Mouse (Mus musculus) ovary, postnatal 14 days (tissue): Measurements from ENCODE around the gene Cpe.

Experiments used
- DNase-seq: peaks from one replicate; pipeline ENCODE4 v3.0.0; 2022; ENCODE audit warnings: low spot score

Gene Cpe

DNA sequence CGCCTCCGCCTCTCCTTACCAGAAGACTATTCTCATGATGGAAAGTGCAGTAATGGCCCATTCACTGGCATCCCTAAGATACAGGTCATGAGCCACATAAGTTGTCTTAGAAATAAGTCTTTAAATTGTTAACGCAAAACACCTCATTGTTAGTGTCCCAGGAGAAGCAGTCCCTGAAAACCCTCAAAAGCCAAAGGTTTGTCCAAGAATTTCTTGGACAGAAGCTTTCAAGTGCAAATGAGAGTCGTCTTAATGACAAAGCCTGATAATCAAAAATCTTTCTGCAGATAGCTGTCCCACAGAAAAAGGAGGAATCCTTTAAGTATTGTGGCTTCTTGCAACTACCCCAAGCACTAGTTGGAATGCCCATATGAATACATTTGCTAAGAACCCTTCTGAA, 60.7 kb downstream of the Cpe start:
- no peak for DNase-seq

DNA sequence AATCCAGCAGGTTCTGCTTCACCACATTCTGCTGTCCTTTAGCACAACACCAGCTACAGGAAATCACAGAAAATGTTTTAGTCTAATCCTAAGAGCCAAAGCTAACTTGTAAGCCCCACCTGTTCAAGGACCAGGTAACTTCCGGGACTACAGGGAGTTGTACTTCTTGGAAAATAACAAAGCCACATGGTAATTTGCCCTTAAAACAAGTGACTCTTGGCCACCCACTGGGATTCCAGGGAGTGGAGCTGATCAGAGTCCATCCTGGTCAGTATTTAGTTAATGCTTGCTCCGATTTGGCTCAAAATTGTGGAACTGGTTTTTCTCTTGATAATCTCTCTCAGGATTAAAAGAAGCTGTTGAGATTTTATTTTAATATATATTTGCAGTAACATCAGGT, 61.1 kb downstream of the Cpe start:
- DNase-seq = no peak

DNA sequence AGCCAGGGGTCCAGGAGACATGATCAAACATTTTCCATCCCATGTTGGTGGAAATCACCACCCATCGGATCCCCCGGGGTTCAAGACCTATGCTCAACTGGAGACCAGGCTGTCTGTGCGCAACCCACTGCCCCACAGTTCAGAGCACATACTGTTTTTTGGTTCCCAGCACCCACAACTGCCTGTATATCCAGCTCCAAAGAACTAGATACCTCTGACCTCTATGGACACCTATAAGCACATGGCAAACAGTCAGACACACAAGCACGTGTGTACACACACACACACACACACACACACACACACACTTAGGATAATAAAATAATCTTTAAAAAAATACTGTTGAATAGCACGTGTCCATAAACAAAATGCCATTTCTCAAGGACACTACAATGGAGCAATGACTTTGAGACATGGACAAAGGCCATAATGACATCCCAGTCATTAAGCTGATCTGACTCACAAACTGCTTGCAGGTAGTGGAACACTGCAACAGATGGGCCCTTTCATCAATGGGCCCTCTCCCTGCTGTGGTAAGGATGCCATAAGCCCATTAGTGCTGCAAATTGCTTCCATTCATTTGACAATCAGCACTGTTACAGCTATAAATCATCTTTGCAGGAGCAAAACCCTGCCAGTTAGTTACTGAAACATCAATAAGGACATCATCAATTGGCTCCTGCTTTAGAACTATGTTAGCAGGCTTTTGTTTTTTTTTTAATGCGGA, 63.7 kb downstream of the Cpe start:
- no peak for DNase-seq

DNA sequence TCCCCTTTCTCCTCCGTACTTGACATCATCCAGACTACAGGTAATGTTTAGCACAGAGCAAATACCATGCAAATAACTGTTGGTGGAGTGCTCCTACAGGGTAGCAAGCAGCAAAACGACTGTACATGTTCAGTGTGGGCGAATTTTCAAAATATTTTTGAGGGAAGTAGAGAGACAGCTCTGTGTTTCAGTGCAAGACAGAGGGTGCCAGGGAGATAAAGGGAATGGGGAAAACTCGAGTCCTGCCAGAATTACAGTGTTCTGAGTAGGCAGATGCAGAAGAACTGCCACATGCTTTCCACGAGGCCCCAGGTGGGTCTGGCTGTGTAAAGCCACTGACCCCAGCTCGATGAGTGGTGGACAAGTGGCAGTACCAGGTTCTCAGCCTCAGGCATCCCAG, 64.8 kb downstream of the Cpe start:
- no peak for DNase-seq

DNA sequence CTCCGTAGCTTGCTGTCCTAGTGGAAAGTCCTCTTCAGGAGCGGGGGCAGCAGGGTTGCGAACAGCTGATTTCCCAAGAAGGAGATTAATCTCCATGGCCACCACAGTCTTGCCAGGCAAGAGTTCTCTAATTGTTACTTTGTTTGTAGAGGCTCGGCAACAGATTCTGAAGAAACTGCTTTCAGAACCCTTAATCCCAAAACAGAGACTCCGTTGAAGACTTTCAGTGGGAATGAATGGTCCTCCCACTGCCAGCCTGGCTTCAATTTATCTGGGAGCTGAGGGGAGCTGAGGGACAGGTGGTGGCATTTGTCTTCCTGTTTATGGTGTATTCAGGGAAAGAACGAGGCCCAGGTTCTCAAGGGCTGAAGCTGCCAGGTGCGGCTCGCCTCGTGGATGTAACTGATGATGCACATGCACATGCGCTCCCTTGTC, 68.2 kb downstream of the Cpe start:
- no peak for DNase-seq

DNA sequence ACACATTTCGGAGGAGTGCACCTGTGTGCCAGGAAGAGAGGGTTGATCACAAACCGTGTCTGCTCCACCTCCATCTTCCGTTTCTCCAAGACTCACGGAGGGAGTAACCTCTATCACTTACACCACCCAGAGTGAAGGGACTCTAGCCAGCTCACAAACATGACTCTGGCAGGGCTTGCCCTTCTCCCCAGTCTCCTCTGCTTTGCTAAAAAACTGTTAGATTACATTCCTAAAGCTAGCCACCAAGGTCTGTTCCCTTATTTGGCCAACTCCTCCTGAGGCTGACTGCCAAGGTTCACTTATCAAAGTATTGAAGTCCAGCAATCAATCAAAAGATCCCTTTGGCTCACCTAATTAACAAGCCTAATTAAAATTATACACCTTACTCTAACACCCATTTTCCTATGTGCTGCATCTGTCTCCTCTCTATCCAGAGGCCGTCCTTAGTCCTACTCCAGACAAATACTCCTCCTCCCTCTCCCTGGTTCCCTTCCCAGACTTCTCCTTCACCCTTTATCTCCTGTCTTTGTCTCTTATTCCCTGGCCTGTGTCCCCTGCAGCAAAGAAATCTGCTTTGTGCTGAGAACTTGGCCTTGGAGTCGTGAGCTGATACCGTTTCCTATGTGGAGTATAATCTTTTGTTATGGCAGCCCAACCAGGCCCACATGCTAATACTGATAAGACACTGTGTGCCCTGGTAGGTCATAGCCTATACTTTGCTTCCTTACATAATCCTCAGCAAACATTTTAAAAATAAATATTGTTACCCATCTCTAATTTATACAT, 72.3 kb downstream of the Cpe start:
- no peak for DNase-seq

DNA sequence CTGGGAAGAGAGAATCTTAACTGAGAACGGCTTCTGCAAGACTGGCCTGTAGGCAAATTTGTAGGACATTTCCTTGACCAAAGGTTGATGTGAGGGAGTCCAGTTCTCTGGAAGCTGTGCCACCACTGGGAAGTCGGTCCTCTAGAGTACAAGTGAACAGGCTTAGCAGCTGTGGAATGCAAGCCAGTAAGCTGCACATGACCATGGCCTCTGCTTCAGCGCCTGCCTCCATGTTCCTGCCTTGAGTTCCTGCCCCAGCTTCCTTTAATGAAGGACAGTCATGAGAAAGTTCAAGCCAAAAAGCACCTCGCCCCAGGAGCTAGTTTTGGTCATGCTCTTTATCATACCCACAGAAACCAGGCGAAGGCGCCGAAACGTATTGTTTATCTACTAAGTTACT, 73.2 kb downstream of the Cpe start:
- DNase-seq = no peak

DNA sequence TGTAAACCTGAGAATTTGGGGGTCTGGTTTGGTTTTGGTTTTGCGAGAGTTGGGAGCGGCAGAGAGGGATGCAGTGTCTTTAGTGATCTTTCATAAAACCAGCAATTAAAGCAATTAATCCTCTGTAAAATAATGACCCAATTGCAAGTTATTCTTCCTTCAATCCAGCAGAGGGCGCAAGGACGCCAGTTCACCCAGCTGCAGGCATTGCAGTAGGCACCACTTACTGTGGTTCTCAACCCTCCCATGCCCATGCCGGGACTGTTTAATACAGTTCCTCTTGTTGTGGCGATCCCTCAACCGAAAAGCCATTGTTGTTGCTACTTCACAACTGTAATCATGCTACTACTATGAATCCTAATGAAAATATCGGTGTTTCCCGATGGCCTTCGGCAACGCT, 74.2 kb downstream of the Cpe start:
- DNase-seq = peak; percentile 28

DNA sequence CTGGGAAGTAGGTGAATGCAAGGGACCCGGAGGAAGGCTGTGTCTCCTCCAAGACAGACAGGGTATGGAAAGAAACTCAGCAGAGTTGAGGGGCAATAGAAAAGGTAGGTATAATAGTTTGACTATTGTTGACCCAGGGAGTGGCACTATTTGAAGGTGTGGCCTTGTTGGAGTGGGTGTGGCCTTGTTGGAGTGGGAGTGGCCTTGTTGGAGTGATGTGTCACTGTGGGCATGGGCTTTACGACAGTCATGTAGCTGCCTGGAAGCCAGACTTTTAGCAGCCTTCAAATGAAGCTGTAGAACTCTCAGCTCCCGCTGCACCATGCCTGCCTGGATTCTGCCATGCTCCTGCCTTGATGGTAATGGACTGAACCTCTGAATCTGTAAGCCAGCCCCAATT, 76.3 kb downstream of the Cpe start:
- DNase-seq = no peak

DNA sequence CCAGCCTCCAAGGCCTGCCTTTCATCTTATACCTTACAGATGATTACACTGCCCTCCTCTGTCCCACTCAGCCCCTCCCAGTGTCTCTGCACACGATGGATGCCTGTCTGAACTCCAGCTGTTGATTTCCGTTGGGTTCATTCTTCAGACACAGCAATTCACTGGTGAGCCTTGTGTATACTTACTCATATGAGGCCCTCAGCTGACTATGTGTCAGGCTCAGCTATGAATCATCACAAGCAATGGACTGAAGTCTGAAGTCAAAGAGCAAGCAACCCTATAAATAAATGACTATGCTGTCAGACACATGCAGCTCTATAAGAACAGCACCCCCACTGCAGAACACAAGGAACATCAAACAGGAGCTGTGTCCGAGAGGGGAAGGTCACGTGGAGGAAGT, 77.4 kb downstream of the Cpe start:
- no peak for DNase-seq

DNA sequence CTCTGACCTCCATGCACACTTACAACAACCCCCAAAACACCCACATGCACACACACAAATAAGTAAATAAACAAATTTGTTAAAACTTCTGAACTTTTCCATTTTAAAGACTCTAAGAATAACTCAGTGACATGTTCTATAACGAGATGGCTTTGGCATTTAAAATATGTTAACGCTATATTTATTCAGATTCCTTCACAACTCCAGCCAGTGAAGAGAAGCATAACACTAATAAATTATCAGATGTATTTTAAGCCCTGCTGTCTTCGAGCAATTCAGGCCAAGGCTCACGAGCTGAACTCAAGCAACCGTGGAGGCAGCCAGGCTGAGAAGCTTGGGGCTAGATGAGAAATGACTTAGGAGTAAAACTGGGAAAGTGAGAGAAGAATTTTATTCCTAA, 79.2 kb downstream of the Cpe start:
- DNase-seq = no peak

DNA sequence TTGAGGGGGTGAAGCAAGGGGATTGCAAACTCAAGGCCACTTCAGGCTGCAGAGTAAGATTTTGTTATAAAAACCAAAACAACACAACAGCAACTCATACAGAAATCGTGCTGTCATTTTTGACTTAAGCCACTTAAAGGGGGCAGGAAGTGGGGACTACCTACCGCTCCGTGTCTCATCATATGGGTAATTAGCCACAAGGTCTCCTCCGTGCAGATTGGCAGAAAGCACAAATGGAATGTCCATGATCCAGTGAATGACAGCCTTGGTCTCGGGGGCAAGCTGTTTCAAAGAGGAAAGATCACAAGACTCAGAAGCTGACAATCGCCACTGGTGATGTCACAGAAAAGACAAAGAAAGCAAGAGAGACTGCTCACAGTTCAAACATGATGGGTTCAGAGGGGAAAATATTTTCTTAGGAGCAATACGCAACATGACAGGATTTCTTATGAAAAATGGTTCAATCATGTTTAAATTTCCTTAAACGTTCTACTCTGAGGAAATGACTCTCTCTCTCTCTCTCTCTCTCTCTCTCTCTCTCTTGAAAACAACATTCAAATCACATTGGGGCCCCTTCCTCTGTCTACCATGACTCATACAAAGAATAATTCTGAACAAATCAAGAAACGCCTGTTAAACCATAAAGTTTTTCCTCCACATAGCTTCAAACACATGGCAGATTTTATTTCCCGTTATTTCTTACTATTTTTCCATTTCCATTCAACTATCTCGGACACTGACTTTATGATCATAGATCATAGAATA, 81.5 kb downstream of the Cpe start:
- DNase-seq = no peak

DNA sequence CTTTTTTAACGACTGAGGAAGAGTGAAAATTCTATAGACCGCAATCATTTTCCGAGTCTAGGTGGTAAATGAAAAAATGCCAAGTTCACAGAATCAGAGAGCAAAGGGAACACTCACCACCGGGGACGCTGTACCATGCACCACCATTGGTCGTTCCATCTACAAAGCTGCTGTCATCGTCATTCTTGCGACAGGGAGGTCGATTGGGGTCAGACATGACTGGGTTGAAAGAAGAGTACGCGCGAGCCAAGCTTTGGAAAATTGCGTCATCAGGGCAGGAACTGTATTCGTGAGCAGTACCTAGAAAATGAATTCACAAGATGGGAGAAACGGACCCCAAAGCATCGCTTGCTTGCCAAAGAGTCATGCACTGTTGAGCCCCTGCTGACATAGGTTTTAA, 83.9 kb downstream of the Cpe start:
- no peak for DNase-seq

DNA sequence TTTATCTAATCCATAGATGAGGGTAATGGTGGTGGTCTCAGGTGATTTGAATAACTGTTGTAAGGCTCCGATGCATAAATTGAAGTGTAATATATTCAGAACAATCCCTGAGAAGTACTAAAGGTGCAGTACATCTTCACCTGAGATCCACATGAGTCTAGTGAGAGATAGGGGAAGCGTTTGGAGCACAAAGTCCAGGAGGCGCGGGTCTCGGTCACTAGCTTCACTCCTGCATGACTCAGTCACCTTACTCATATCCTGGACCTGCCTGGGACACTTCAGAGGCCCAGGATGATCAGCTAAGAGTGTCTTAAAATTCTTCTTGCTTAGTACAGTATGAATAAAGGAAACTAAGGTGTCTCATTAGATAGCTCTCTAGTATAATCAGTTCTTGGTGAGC, 86.8 kb downstream of the Cpe start:
- DNase-seq = no peak

DNA sequence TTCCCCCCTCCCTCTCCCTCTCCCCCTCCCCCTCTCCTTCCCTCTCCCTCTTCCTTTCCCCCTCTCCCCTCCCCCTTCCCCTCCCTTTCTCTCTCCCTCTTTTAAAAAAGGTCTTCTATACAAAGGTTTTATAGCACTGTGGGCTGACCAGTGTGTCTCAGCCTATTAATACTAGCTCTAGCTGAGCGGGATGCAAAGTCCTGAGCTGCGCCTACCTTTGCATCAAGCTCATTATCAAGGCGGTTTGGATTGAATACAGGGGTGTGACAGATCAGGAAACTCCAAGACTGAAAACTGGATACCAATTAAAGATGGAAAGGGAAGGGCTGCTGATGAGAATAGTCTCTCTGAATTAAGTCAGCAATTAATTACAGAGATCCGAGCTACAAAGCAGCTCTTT, 94.6 kb downstream of the Cpe start:
- no peak for DNase-seq

DNA sequence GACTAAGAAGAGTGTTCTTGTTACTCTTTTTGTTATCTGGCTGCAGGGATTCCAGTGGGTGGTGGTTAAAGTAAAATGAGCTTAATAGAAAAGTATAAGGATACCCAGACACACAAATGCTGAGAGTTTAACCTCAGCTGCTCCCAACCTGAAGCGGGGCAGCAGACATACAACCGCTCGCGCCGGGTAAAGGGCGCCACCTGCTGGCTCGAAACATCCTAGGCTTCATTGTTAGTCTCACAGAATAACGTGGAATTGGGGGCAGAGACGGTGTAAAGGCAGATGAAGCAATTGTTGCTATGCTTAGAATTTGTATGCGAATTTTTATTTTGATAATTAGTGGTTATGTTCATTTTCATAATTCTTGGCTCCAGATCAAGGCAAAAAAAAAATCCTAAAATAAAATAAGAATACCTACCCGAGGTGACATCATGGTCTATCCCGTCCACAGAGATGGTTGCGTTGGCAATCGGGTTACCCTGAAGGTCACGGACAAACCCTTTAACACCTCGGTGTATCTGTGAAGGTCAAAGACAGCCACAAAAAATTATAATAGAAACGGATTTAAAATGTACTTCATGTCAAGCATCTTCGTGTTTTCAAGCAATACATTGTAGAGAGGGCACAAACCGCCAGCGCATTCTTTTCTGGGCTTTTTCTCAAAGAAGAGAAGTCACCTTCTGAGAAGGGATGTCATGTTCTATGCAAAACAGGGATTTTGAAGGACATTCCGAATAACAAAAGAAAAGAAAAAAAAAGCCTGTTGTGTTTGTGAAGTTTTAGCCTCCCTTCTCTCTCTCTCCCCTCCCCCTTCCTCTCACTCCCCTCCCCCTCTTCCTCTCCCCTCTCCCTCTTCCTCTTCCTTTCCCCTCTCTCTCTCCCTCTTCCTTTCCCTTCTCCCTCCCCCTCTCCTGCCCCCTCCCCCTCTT, 95.5 kb downstream of the Cpe start:
- peak; percentile 63 for DNase-seq

DNA sequence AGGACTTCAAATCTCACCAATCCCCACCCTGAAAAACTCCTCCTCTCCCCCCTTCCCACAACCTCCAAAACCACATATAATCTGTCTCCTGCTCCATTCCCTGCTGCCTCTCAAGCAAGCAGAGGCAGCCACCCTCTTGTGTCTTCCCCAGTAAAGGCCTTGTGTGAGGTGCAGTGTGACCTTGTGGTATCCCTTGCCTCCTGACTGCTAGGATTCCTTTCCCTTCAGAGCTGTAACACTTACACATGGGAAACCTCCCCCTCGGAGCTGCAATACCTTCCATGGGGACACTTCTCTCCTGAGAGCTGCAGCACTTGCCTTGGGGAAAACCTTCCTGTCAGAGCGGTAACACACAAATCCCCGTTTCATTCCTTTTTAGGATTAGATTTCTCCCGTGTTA, 96.5 kb downstream of the Cpe start:
- no peak for DNase-seq

DNA sequence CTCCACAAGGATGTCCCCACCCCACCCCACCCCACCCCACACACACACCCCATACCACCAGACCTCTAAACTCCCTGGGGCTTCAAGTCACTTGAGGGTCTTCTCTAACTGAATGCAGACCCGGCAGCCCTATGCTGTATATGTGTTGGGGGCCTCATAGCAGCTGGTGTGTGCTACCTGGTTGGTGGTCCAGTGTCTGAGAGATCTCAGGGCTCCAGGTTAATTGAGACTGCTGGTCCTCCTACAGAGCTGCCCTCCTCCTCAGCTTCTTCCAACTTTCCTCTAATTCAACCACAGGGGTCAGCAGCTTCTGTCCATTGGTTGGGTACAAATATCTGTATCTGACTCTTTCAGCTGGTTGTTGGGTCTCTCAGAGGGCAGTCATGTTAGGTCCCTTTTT, 102.4 kb downstream of the Cpe start:
- no peak for DNase-seq

DNA sequence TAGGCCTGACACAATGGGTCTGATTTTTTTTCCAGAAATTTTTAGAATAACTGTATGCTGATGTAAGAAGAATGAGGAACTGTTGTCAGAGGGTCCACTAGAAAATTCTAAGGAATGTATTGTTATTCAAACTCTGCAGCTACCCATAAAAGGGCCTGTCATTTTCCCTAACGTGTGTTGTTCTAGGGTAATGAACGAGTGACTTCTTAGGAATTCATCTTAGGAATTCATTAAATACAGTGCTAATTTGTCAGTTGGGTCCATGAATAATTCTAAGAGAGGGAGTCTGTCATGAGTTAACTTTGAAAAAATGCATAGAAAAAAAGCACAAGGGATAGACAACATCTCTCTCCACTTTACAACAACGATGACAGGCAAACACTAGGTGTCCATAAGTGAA, 110.0 kb downstream of the Cpe start:
- DNase-seq = no peak

DNA sequence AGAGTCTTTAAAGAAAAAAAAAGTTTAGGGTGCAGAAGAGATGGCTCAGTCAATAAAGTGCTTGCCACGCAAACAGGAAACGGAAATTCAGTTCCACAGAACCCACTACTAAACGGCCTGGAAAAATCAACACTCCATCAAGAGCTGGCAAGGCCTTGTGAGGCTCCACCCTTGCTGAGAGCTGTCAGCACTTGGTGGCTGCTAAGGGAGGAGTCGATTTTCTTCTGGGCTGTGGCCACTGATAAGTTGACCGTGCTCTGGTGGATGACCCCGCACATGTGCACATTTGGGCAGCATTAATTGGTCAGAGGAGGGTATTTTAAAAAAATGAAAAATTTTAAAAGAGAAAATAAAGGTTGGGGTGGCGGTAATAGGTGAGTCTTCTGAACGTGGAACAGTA, 114.6 kb downstream of the Cpe start:
- no peak for DNase-seq

DNA sequence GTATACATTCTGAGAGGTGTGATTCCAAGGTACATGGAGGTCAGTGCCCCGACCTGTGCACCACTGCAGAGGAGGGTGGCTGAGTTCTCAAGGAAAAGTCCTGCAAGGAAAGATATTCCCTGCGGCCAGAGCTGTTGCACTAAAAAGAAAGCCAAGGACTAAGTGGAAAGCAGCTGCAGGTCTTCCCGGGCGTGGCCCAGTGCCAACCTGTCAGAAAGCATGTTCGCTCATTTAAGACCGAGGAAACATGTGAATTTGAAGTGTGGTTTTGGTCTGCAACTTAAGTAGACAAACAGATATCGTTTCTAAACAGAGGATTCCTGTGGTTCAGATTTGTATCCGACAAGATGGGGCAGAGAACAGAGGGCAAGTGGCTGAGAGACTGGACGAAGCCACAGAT, 117.9 kb downstream of the Cpe start:
- DNase-seq = peak; percentile 11
